In genomic region chr5:34761934-34762611, GRCm38 (mm10) we compare ENCODE assay signal across 8 mouse cellular contexts. TPM values are rescaled to one million over a fixed set of nuclear protein-coding genes. Genes with fewer than 3 reads are reported as not detected.
DNase-seq lines count a peak whose midpoint lies in the region; ATAC-seq and TF ChIP-seq lines count a peak whose summit lies in the region.

No protein-coding gene starts in this region.

- H3K79me2 ChIP-seq in CH12.LX (replicated peaks; ENCODE audit: control insufficient read depth, extremely low read depth, insufficient read depth, poor library complexity, severe bottlenecking): peaks cover 20% of the 10 kb centered on the region; the same call in 1 of the 2 replicates

- under 1% methylated on average over 51 of the region's 54 CpGs for WGBS in embryonic facial prominence, embryonic 13.5 days
- WGBS in kidney, embryonic 14.5 days: under 1% methylated on average over 46 of the region's 54 CpGs
- under 1% methylated on average over 54 of the region's 54 CpGs for WGBS in limb, embryonic 15.5 days
- WGBS in midbrain, embryonic 16.5 days: under 1% methylated on average over 34 of the region's 54 CpGs

- H3K9ac ChIP-seq in CH12.LX (ENCODE audit: insufficient read depth, low read depth): peak overlapping the region; percentile 88
- peak overlapping the region; percentile 97 for H3K9ac ChIP-seq in embryonic facial prominence, embryonic 13.5 days
- peak overlapping the region; percentile 95 for H3K9ac ChIP-seq in kidney, embryonic 14.5 days (ENCODE audit: low read depth, low read length)
- peak overlapping the region; percentile 92 for H3K9ac ChIP-seq in limb, embryonic 15.5 days
- H3K9ac ChIP-seq in midbrain, embryonic 16.5 days (ENCODE audit: low read depth, low read length): peak overlapping the region; percentile 93

- no peak for TF ChIP-seq CTCF in CH12.LX (conservative IDR thresholded peaks at IDR 0.05 in 1 of 2, IDR thresholded peaks at IDR 0.05 in 1 of 2; ENCODE audit: low read depth in 2 of 2, low read length in 2 of 2)

- peak overlapping the region; percentile 85 for H3K4me2 ChIP-seq in CH12.LX (ENCODE audit: insufficient read depth, low read depth, poor library complexity, severe bottlenecking)
- H3K4me2 ChIP-seq in embryonic facial prominence, embryonic 13.5 days: peak overlapping the region; percentile 90
- H3K4me2 ChIP-seq in kidney, embryonic 14.5 days (replicated peaks; ENCODE audit: low read depth, low read length): peak overlapping the region; percentile 86
- peak overlapping the region; percentile 86 for H3K4me2 ChIP-seq in limb, embryonic 15.5 days
- peak overlapping the region; percentile 93 for H3K4me2 ChIP-seq in midbrain, embryonic 16.5 days (ENCODE audit: low read length)

- TF ChIP-seq EP300 in CH12.LX (IDR thresholded peaks at IDR 0.05; ENCODE audit: low read length): no peak

- peak overlapping the region; percentile 16; the same call in 1 of the 2 replicates for H3K27ac ChIP-seq in CH12.LX (ENCODE audit: insufficient read depth, low read depth)
- peak overlapping the region; percentile 90 for H3K27ac ChIP-seq in embryonic facial prominence, embryonic 13.5 days
- peak overlapping the region; percentile 94 for H3K27ac ChIP-seq in kidney, embryonic 14.5 days (ENCODE audit: low read depth, low read length)
- H3K27ac ChIP-seq in limb, embryonic 15.5 days: peak overlapping the region; percentile 92
- peak overlapping the region; percentile 93 for H3K27ac ChIP-seq in midbrain, embryonic 16.5 days (ENCODE audit: low read length)

- no peaks in the 10 kb centered on the region for H3K9me3 ChIP-seq in CH12.LX (replicated peaks; ENCODE audit: low read length)
- H3K9me3 ChIP-seq in embryonic facial prominence, embryonic 13.5 days: no peaks in the 10 kb centered on the region
- no peaks in the 10 kb centered on the region for H3K9me3 ChIP-seq in kidney, embryonic 14.5 days (ENCODE audit: control insufficient read depth, low read length)
- no peaks in the 10 kb centered on the region for H3K9me3 ChIP-seq in limb, embryonic 15.5 days
- H3K9me3 ChIP-seq in midbrain, embryonic 16.5 days (replicated peaks; ENCODE audit: control insufficient read depth, low read length, poor library complexity, severe bottlenecking): no peaks in the 10 kb centered on the region

- no peaks in the 10 kb centered on the region for H3K36me3 ChIP-seq in CH12.LX (replicated peaks in 1 of 2; ENCODE audit: control insufficient read depth in 1 of 2, insufficient read depth in 1 of 2, low read length in 1 of 2)
- no peaks in the 10 kb centered on the region for H3K36me3 ChIP-seq in embryonic facial prominence, embryonic 13.5 days
- no peaks in the 10 kb centered on the region for H3K36me3 ChIP-seq in kidney, embryonic 14.5 days (ENCODE audit: control insufficient read depth, insufficient read depth, low read length)
- H3K36me3 ChIP-seq in limb, embryonic 15.5 days: no peaks in the 10 kb centered on the region
- no peaks in the 10 kb centered on the region for H3K36me3 ChIP-seq in midbrain, embryonic 16.5 days (ENCODE audit: control insufficient read depth, insufficient read depth, low read length)

- H3K27me3 ChIP-seq in CH12.LX (replicated peaks): peaks cover 20% of the 10 kb centered on the region
- H3K27me3 ChIP-seq in embryonic facial prominence, embryonic 13.5 days: no peaks in the 10 kb centered on the region
- no peaks in the 10 kb centered on the region for H3K27me3 ChIP-seq in kidney, embryonic 14.5 days (ENCODE audit: control insufficient read depth, insufficient read depth, low read length)
- H3K27me3 ChIP-seq in limb, embryonic 15.5 days: no peaks in the 10 kb centered on the region
- no peaks in the 10 kb centered on the region for H3K27me3 ChIP-seq in midbrain, embryonic 16.5 days (ENCODE audit: control insufficient read depth, insufficient read depth, low read depth, low read length)

- TF ChIP-seq RAD21 in CH12.LX (IDR thresholded peaks at IDR 0.05; ENCODE audit: low read depth, low read length): no peak

- peaks cover 4 to 12% of the 10 kb centered on the region in 2 experiments; a peak in 2 of 4 replicates for H3K4me1 ChIP-seq in CH12.LX (ENCODE audit: control insufficient read depth in 1 of 2, insufficient read depth in 2 of 2)
- peaks cover 13% of the 10 kb centered on the region for H3K4me1 ChIP-seq in embryonic facial prominence, embryonic 13.5 days
- peaks cover 4% of the 10 kb centered on the region; the same call in 1 of the 2 replicates for H3K4me1 ChIP-seq in kidney, embryonic 14.5 days (ENCODE audit: control insufficient read depth, insufficient read depth, low read length)
- H3K4me1 ChIP-seq in limb, embryonic 15.5 days: peaks cover 17% of the 10 kb centered on the region
- peaks cover 15% of the 10 kb centered on the region for H3K4me1 ChIP-seq in midbrain, embryonic 16.5 days (ENCODE audit: control insufficient read depth, insufficient read depth, low read length)

- in situ Hi-C loops in CH12.LX (cut with MboI; ENCODE audit: low pct_ligation_motif_present, low pct_unique_long_range_greater_than_20kb, low sequenced_read_pairs): no loop called here

- dilution Hi-C loops in CH12.LX (cut with MboI; ENCODE audit: extremely low pct_ligation_motif_present, extremely low pct_unique_long_range_greater_than_20kb, low sequenced_read_pairs): no loop called here

- H3K4me3 ChIP-seq in CH12.LX (replicated peaks in 1 of 3; ENCODE audit: low read depth in 2 of 3, low read length in 2 of 3, poor library complexity in 1 of 3): peak overlapping the region; percentile 89 to 97 (median 93)
- peak overlapping the region; percentile 99 for H3K4me3 ChIP-seq in embryonic facial prominence, embryonic 13.5 days
- peak overlapping the region; percentile 99 for H3K4me3 ChIP-seq in kidney, embryonic 14.5 days (ENCODE audit: low read length)
- H3K4me3 ChIP-seq in limb, embryonic 15.5 days: peak overlapping the region; percentile 98
- peak overlapping the region; percentile 100 for H3K4me3 ChIP-seq in midbrain, embryonic 16.5 days (ENCODE audit: low read depth, low read length)

- peak; percentile 30 for DNase-seq in CH12.LX (ENCODE audit: extremely low read depth)
- peak; percentile 57 for DNase-seq in adrenal gland, postnatal 14 days
- DNase-seq in heart, adult 9 months (ENCODE audit: low spot score in 2 of 2): peak; percentile 6 to 23
- DNase-seq in urinary bladder, postnatal 14 days (ENCODE audit: low spot score): peak; percentile 5

- no peak for TF ChIP-seq POLR2A in CH12.LX (IDR thresholded peaks at IDR 0.05; ENCODE audit: low read depth, low read length)

- ATAC-seq in embryonic facial prominence, embryonic 13.5 days (ENCODE audit: insufficient number of reproducible peaks, insufficient read depth, low FRiP score, low TSS enrichment, low read depth): peak; percentile 49
- peak; percentile 72 for ATAC-seq in kidney, embryonic 14.5 days (ENCODE audit: low FRiP score, low TSS enrichment)
- ATAC-seq in limb, embryonic 15.5 days (ENCODE audit: insufficient number of reproducible peaks, low FRiP score, low TSS enrichment, low read depth): peak; percentile 32
- ATAC-seq in midbrain, embryonic 16.5 days: peak; percentile 78

TF ChIP-seq in CH12.LX, 34 proteins besides CTCF, POLR2A, EP300 and RAD21:
- TF ChIP-seq UBTF (IDR thresholded peaks at IDR 0.05; ENCODE audit: low read depth, low read length) (0 out of 2 replicates have a peak, but pooled peaks have one; percentile 22), HCFC1 (IDR thresholded peaks at IDR 0.05; ENCODE audit: low read depth, low read length) (no peak), MYC (IDR thresholded peaks at IDR 0.05; ENCODE audit: low read depth, low read length) (no peak), BHLHE40 (IDR thresholded peaks at IDR 0.05; ENCODE audit: low read depth, low read length) (no peak), E2F4 (IDR thresholded peaks at IDR 0.05; ENCODE audit: insufficient replicate concordance, low read depth, low read length) (no peak), IRF4 (IDR thresholded peaks at IDR 0.05; ENCODE audit: low read depth, low read length) (no peak), JUND (conservative IDR thresholded peaks at IDR 0.05; ENCODE audit: low read depth, low read length) (no peak), MXI1 (IDR thresholded peaks at IDR 0.05; ENCODE audit: low read depth, low read length) (peak; percentile 1; the same call in 1 of the 2 replicates)

RNA-seq across cellular contexts. Expression of gene Htt, which starts 0.5 kb away (rescaled TPM):
- total RNA-seq in CH12.LX (2012; rRNA removed): 18.1 and 18.7 TPM in 2 replicates
- total RNA-seq in CH12.LX (2014; rRNA removed): 10.2 TPM in 2 replicates
- 14.8 and 18.1 TPM in 2 replicates for polyA plus RNA-seq in CH12.LX (2012; ENCODE audit: insufficient read length, low read depth)
- 24.6 and 25.8 TPM in 2 replicates for total RNA-seq in adrenal gland, postnatal 14 days (2021)
- 15.5 and 15.6 TPM in 2 replicates for polyA plus RNA-seq in embryonic facial prominence, embryonic 13.5 days (2015; fragmentation: Nextera tagmentation; extraction: Ambion mirVana)
- polyA plus RNA-seq in kidney, embryonic 14.5 days (2014; fragmentation: Nextera tagmentation; extraction: Ambion mirVana): 15.9 and 21.4 TPM in 2 replicates
- 9.4 and 11.3 TPM in 2 replicates for polyA plus RNA-seq in limb, embryonic 15.5 days (2015; fragmentation: Nextera tagmentation; extraction: Ambion mirVana)
- polyA plus RNA-seq in midbrain, embryonic 16.5 days (2015; fragmentation: Nextera tagmentation; extraction: Ambion mirVana): 13.7 and 14.8 TPM in 2 replicates

Comparison
In these comparisons a context has a peak if more than half of its experiments do, and no peak if none do; other contexts are left out.
1. Peak in every context shown above with its lines: DNase-seq, ATAC-seq, H3K4me3 ChIP-seq and H3K27ac ChIP-seq.
2. DNase-seq: peak in every context shown above with its lines; median percentile 57 in adrenal gland, postnatal 14 days; 30 in CH12.LX; 14 in heart, adult 9 months; 5 in urinary bladder, postnatal 14 days.
3. H3K27ac ChIP-seq: peak in every context shown above with its lines; median percentile 94 in kidney, embryonic 14.5 days; 93 in midbrain, embryonic 16.5 days; 92 in limb, embryonic 15.5 days; 90 in embryonic facial prominence, embryonic 13.5 days; 16 in CH12.LX.